Mouse (Mus musculus) kidney, adult 11 months (tissue): ENCODE results near the gene Gpr84.

Experiments used
- DNase-seq: peaks from one replicate; pipeline ENCODE4 v3.0.0; 2022

Gpr84 gene

GRCm38 (mm10) chr15:103335488-103336235 lies 25.2 kb upstream of the Gpr84 start:
- no peak for DNase-seq

GRCm38 (mm10) chr15:103335040-103335439 lies 24.6 kb upstream of the Gpr84 start:
- no peak for DNase-seq

GRCm38 (mm10) chr15:103334194-103334593 lies 23.8 kb upstream of the Gpr84 start:
- no peak for DNase-seq

- no peak for DNase-seq
Observed at GRCm38 (mm10) chr15:103333738-103334137, 23.3 kb upstream of the Gpr84 start.

GRCm38 (mm10) chr15:103333081-103333615 lies 22.7 kb upstream of the Gpr84 start:
- no peak for DNase-seq

- DNase-seq = peak; percentile 79
Observed at GRCm38 (mm10) chr15:103323455-103324247, 13.2 kb upstream of the Gpr84 start.

- DNase-seq = no peak
Observed at GRCm38 (mm10) chr15:103323070-103323454, 12.7 kb upstream of the Gpr84 start.

GRCm38 (mm10) chr15:103322396-103322795 lies 12.0 kb upstream of the Gpr84 start:
- DNase-seq = no peak

- DNase-seq = no peak
Observed at GRCm38 (mm10) chr15:103321076-103321475, 10.7 kb upstream of the Gpr84 start.

GRCm38 (mm10) chr15:103318201-103318816 lies 7.9 kb upstream of the Gpr84 start:
- no peak for DNase-seq

GRCm38 (mm10) chr15:103317731-103318130 lies 7.3 kb upstream of the Gpr84 start:
- no peak for DNase-seq

- DNase-seq = no peak
Observed at GRCm38 (mm10) chr15:103317120-103317519, 6.7 kb upstream of the Gpr84 start.

GRCm38 (mm10) chr15:103315979-103316776 lies 5.8 kb upstream of the Gpr84 start:
- no peak for DNase-seq

GRCm38 (mm10) chr15:103315011-103315502 lies 4.6 kb upstream of the Gpr84 start:
- DNase-seq = peak; percentile 69

GRCm38 (mm10) chr15:103314181-103314580 lies 3.8 kb upstream of the Gpr84 start:
- no peak for DNase-seq

- DNase-seq = peak; percentile 51
Observed at GRCm38 (mm10) chr15:103313495-103314095, 3.2 kb upstream of the Gpr84 start.

GRCm38 (mm10) chr15:103308876-103309580 lies 1.4 kb downstream of the Gpr84 start:
- no peak for DNase-seq

- DNase-seq = peak; percentile 47
Observed at GRCm38 (mm10) chr15:103308056-103308875, 2.1 kb downstream of the Gpr84 start.

- peak; percentile 90 for DNase-seq
Observed at GRCm38 (mm10) chr15:103307125-103307524, 3.3 kb downstream of the Gpr84 start.
